Mouse (Mus musculus) ES-Bruce4 (cell line): ENCODE measurements at regions not wholly inside any gene's neighbourhood (a gene's known extent, or its start where the extent isn't known, plus 50 kb on each side); places are given as distances from the start of the nearest gene placed in this dataset.

Experiments
- H3K27ac ChIP-seq: 2 replicates; pipeline ENCODE4 v1.5.1; 2012; ENCODE audit warnings: low read length, inconsistent platforms; ENCODE audit not compliant: insufficient read depth
- H3K27me3 ChIP-seq: 2 replicates; pipeline ENCODE4 v1.6.1; 2012; ENCODE audit warnings: mild to moderate bottlenecking, low read length, inconsistent platforms; ENCODE audit not compliant: control insufficient read depth, poor library complexity, insufficient read depth, severe bottlenecking
- H3K36me3 ChIP-seq: 2 replicates; pipeline ENCODE4 v1.6.1; 2012; ENCODE audit warnings: inconsistent platforms, mild to moderate bottlenecking, low read length, moderate library complexity; ENCODE audit not compliant: control insufficient read depth, poor library complexity, insufficient read depth, severe bottlenecking
- H3K4me1 ChIP-seq: one replicate; pipeline ENCODE4 v1.8.1; 2011; ENCODE audit warnings: low read length; ENCODE audit not compliant: control insufficient read depth, insufficient read depth
- H3K4me3 ChIP-seq: 2 replicates; pipeline ENCODE4 v1.5.1; 2011; ENCODE audit warnings: low read depth, mild to moderate bottlenecking, low read length
- H3K9ac ChIP-seq: 2 replicates; pipeline ENCODE4 v1.6.1; 2012; ENCODE audit warnings: low read depth, mild to moderate bottlenecking, inconsistent platforms; ENCODE audit not compliant: poor library complexity, severe bottlenecking
- H3K9me3 ChIP-seq: replicated peaks from 2 replicates; pipeline ENCODE4 v1.6.1; 2012; ENCODE audit warnings: mild to moderate bottlenecking, low read length, inconsistent platforms; ENCODE audit not compliant: control insufficient read depth, poor library complexity, insufficient read depth, severe bottlenecking
- CTCF ChIP-seq: IDR thresholded peaks from one replicate; pipeline ENCODE4 v1.8.1; 2011; ENCODE audit warnings: low read depth, low read length
- EP300 ChIP-seq: IDR thresholded peaks from 2 replicates; pipeline ENCODE4 v1.6.1; 2011; ENCODE audit warnings: low read depth, low read length; ENCODE audit not compliant: insufficient read depth
- POLR2A ChIP-seq: IDR thresholded peaks from one replicate; pipeline ENCODE4 v1.8.1; 2011; ENCODE audit warnings: low read length; ENCODE audit not compliant: insufficient read depth

GRCm38 (mm10) chr17:61426846-61427245, 1454.3 kb downstream of the Efna5 start:
- TF ChIP-seq EP300: no peak
- no peak for TF ChIP-seq CTCF
- TF ChIP-seq POLR2A: no peak
- Histone ChIP-seq H3K9me3 (no peaks in the 10 kb centered on the region), H3K4me1 (no peaks in the 10 kb centered on the region), H3K9ac (no peak overlapping the region), H3K36me3 (no peaks in the 10 kb centered on the region), H3K27ac (no peak overlapping the region), H3K4me3 (no peak overlapping the region), H3K27me3 (no peaks in the 10 kb centered on the region; the same call in 1 of the 2 replicates)
